Mouse (Mus musculus): Measurements from ENCODE around the gene Smu1. TPM values are rescaled to one million over a fixed set of nuclear protein-coding genes. Genes with fewer than 3 reads are reported as not detected.
"Not testable (repeated sequence)": the region's sequence is repeated elsewhere in the genome, so short reads cannot be mapped to it uniquely, and the experiment has no call there.

Smu1 gene
- total RNA-seq (2015; ENCODE audit: low replicate concordance) = 19.0 and 23.8 TPM in 2 replicates
- total RNA-seq (2017; ENCODE audit: low replicate concordance) = 24.4 and 30.8 TPM in 2 replicates

- peak; percentile 98 for ATAC-seq (replicated peaks; ENCODE audit: low FRiP score, poor library complexity, severe bottlenecking)
Observed at GRCm38 (mm10) chr4:40757780-40758420, at the start of gene Smu1. Smu1 (minus strand) TSS chr4:40757923.

GRCm38 (mm10) chr4:40807382-40807781, 49.7 kb upstream of the Smu1 start:
- ATAC-seq (replicated peaks; ENCODE audit: low FRiP score, poor library complexity, severe bottlenecking) = no peak

GRCm38 (mm10) chr4:40805401-40805800, 47.7 kb upstream of the Smu1 start:
- no peak for ATAC-seq (replicated peaks; ENCODE audit: low FRiP score, poor library complexity, severe bottlenecking)

- ATAC-seq (replicated peaks; ENCODE audit: low FRiP score, poor library complexity, severe bottlenecking) = no peak
Observed at GRCm38 (mm10) chr4:40802787-40803186, 45.1 kb upstream of the Smu1 start.

DNA sequence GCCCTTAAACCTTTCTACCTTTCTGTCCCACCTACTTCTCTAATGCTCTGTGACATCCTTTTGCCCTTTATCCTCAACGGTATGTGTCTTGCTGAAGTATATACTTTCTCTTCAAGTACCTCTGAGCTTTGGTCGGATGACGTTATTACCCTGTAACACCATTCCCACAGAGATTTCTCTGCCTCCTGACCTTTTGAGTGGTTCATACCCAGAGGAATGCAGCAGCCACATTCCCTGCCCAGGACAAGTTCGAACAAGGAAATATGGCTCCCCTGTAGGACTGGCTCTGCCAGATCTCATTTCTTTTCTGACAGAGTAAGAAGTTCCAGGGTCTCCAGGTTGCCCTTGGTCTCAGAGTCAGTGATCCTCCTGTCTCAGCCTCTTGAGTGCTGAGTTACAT, 44.2 kb upstream of the Smu1 start:
- ATAC-seq (replicated peaks; ENCODE audit: low FRiP score, poor library complexity, severe bottlenecking) = no peak

GRCm38 (mm10) chr4:40800873-40801272, 43.1 kb upstream of the Smu1 start:
- no peak for ATAC-seq (replicated peaks; ENCODE audit: low FRiP score, poor library complexity, severe bottlenecking)

- not testable (repeated sequence) for ATAC-seq (replicated peaks; ENCODE audit: low FRiP score, poor library complexity, severe bottlenecking)
Observed at GRCm38 (mm10) chr4:40798833-40799555, 41.3 kb upstream of the Smu1 start.

- no peak for ATAC-seq (replicated peaks; ENCODE audit: low FRiP score, poor library complexity, severe bottlenecking)
Observed at GRCm38 (mm10) chr4:40795761-40796160, 38.0 kb upstream of the Smu1 start.

GRCm38 (mm10) chr4:40794320-40794719, 36.6 kb upstream of the Smu1 start:
- ATAC-seq (replicated peaks; ENCODE audit: low FRiP score, poor library complexity, severe bottlenecking) = no peak

- ATAC-seq (replicated peaks; ENCODE audit: low FRiP score, poor library complexity, severe bottlenecking) = no peak
Observed at GRCm38 (mm10) chr4:40791176-40791575, 33.5 kb upstream of the Smu1 start.

DNA sequence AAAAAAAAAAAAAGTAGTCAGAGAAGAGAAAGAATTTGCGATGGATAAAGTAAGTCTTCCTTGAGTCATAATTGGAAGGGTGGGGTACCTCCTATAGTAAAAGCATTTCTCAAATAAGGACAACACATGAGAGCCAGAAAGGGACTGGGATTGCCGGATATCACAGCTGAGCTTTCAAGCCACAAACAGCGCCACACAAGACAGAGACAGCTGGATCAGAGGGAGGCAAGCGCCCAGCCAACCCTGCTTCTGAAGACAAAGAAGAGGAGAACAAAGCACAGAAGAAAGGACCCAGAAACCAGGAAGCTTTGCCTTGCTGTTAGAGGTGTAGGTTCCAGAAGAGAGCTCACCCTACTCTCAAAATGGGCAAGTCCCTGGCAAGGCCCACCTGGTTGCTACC, 28.9 kb upstream of the Smu1 start:
- no peak for ATAC-seq (replicated peaks; ENCODE audit: low FRiP score, poor library complexity, severe bottlenecking)

GRCm38 (mm10) chr4:40785620-40786166, 28.0 kb upstream of the Smu1 start:
- peak; percentile 61 for ATAC-seq (replicated peaks; ENCODE audit: low FRiP score, poor library complexity, severe bottlenecking)

DNA sequence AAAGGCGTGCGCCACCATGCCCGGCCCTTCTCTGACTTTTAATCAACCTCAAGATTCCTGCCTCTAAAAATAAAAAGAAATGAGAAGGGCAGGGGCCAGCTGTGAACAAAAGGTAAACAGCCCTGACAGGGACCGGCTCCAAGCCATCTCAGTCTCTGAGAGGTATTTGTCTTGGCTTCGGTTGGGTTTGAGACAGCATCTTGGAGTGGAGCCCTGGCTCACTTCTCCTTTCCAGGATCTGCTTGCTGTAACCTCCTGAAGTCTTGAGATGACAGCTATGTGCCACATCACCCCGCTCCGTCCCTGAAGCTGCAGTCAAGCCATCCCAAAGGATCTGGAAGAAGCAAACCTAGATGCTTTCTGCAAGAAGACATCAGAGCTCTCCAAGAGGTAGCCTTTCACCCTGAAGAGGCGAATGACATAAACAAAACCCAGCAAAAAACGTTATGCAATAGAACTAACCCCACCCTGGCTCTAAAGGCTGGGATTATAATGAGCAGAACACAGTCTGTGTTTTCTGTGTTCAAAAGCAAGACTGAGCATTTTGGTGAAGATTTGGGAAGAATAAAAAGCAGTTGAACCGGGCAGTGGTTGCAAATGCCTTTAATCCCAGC, 26.9 kb upstream of the Smu1 start:
- no peak for ATAC-seq (replicated peaks; ENCODE audit: low FRiP score, poor library complexity, severe bottlenecking)

DNA sequence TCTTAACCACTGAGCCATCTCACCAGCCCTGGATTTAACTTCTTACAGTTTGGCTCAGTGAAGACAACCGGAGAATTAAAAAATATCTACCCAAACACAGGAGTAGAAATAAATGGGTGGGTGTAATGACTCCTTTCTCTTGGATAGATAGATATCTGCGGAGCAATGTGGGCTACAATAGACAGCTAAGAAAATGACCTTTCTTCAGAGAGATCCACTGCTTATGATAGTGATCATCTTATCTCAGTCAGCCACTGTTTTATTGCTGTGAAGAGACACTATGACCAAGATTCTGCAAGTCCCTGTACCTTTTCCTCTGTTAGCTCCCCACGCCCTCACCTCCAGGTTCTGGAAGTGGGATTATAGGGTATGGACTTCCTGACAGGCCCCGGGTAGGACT, 25.3 kb upstream of the Smu1 start:
- ATAC-seq (replicated peaks; ENCODE audit: low FRiP score, poor library complexity, severe bottlenecking) = no peak

DNA sequence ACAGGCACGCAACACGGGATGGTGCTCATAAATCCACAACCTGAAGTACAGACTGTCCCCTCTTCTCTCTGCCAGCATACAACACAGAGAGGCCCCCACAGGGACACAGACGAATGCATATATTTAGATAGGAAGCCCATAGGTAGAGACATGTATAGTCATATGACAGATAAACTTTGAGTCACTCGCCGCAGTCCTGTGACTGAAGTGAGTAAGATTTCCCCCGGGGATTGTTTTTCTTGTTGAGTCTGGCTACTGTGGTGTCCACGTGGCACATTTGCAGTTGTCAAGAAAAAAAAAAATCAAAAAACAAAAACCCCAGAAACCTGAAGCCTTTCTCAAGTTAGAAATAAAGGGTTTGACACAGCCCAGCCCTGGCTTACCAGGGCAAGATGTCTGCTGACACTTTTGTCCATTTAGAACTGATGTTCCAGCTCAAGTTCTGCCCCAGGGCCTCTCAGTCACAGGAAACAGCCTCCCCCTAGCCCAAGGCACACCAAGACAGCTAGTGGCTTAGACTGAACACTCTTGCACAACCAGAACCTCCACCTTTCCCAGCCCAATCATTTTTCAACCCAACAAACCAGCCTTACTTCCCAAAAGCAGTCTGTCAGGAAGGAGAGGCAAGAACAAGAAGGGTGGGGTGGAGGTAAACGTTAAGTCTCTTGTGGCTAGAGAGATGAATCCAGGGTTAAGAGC, 24.2 kb upstream of the Smu1 start:
- no peak for ATAC-seq (replicated peaks; ENCODE audit: low FRiP score, poor library complexity, severe bottlenecking)

- ATAC-seq (replicated peaks; ENCODE audit: low FRiP score, poor library complexity, severe bottlenecking) = no peak
Observed at GRCm38 (mm10) chr4:40781143-40781542, 23.4 kb upstream of the Smu1 start.

DNA sequence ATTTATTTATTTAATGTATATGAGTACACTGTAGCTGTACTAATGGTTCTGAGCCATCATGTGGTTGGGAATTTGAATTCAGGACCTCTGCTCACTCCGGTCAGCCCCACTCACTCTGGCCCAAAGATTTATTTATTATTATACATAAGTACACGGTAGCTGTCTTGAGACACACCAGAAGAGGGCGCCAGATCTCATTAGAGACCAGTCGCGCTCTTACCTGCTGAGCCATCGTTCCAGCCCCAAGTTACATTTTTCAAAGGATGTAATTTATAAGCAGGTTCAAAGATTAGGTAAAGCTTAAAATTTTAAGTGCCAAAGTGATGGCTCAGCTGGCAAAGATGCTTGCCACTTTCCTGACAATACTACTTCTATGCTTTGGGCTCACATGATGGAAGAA, 20.9 kb upstream of the Smu1 start:
- ATAC-seq (replicated peaks; ENCODE audit: low FRiP score, poor library complexity, severe bottlenecking) = no peak

DNA sequence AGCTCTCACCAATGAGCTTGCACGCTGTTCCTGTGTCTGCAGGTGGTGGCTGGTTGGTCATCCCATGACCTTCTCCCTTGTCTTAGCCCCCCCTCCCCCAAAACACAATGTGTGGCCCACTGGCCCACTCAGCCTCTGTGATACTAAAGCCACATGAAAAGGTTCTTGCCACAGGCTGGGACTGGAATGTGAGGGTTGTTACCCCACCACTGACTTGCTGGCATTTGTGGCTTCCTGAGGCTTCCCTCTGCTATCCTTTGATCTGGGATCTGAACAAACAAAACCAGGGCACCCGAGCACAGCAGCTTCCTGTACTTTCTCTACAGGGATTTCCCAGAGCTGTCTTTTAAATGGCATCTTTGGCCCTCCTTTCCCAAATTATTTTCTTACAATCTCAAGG, 19.4 kb upstream of the Smu1 start:
- ATAC-seq (replicated peaks; ENCODE audit: low FRiP score, poor library complexity, severe bottlenecking) = no peak

- no peak for ATAC-seq (replicated peaks; ENCODE audit: low FRiP score, poor library complexity, severe bottlenecking)
Observed at GRCm38 (mm10) chr4:40776416-40776815, 18.7 kb upstream of the Smu1 start.

Measured in erythroblast, adult 5-6 weeks (primary cell).